Mouse (Mus musculus) skeletal muscle tissue, adult 2 months (tissue): ENCODE data around the gene Nedd4.
"Not testable (repeated sequence)": the region's sequence is repeated elsewhere in the genome, so short reads cannot be mapped to it uniquely, and the experiment has no call there.

Source experiments
- DNase-seq: peaks from one replicate; pipeline ENCODE4 v3.0.0-alpha.2; 2012; ENCODE audit warnings: low read depth, low spot score

Nedd4 gene

DNA sequence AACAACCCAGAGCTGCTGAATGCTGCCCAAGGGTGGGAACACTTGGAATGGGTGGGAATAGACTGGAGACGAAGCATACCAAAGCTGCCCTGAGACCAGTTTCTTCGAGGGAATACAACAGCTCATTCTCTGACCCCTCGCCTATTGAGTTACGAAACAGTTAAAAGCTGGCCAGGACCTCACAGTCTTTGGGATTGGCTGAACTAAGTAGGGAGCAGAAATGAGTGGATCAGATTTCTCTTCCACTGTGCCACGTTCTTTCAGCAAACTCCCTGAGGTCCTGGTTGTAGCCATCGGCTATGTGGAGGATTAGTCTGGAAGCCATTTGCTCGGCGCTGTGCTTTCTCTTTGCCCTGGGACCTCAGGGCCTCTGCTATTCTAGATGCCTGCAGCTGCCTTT, 9.2 kb upstream of the Nedd4 start:
- DNase-seq, result peak; percentile 83

DNA sequence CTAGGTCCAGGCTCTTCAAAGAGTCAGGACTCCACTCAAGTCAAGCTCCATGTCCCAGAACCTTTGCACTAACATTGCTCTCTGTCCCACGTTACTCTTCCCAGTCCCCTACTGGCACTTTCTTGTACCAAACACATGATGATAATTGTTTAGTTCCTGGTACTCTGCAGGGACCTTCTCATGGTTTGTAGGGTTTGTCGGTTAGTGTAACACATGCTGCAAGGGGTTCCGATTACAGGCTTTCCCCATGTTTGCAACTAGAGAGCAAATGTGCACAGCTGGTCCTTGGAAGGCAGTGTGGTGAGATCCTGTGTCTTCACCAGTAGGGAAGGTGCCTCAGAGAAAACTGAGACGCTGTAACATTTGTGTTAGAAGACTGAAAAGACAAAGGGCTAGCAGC, 8.6 kb upstream of the Nedd4 start:
- DNase-seq, result no peak

DNA sequence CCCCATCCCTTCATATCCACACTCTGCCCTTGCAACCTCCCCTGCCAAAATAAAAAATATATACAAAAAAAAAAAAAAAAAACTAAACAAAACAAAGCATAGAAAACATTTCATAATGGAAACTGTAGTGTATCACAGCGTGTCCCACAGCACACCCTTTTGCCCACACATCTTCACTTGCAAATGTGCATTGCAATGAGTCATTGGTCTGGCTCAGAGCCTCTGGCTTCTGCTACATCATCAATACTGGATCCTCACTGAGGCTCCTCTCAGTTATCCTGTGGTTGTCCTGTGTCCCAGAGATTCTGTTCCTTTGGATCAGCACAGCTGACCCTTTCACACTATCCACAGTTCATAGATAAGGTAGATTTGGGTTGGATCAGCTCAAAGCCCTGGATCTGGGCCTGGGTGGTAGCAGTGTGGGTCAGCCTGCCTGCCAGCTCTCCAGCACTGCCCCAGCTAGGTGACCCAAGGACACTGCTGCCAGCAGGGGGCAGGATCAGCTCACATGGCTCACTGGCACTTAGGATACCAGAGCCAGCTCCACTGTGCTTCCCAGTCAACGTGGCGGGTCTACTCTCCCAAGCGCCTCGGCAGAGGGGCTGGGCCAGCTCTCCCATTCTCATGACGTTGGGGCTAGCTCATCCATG, 7.4 kb upstream of the Nedd4 start:
- DNase-seq, result peak; percentile 69

DNA sequence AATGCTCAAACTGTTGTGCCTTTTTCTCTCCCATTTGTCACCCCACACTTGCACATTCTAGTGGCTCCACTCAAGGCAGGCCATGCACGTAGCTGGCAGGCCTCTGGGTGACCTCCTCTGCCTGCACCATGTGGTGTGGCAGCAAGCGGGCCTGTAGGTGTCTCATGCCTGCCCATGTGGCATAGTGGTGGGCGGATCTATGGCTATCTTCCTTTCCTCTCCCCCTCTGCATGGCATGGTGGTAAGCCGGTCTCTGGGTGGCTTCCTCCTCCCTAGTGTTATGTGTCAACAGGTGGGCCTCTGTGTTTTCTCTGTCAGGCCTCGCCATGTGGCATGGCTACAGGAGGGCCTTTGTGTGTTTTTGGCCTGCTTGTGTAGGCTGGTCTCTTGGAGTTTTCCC, 6.5 kb upstream of the Nedd4 start:
- no peak for DNase-seq

DNA sequence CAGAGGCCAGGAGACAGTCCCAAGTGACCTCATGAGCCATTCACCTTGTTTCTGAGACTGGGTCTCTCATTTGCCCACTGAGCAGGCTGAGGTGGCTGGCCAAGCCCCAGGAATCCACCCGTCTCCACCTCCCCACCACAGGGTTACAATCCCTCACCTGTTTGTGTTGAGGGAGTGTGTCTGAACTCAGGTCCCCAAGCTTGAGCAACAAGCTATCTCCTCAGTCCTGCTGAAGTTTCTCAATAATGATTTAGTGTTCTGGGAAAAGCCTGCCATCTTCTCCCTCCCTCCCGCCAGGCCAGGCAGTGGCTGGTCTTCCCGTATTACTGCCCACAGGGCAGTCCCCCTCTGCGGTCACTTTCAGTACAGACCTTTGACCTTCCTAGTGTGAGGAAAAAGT, 5.7 kb upstream of the Nedd4 start:
- DNase-seq, result no peak

DNA sequence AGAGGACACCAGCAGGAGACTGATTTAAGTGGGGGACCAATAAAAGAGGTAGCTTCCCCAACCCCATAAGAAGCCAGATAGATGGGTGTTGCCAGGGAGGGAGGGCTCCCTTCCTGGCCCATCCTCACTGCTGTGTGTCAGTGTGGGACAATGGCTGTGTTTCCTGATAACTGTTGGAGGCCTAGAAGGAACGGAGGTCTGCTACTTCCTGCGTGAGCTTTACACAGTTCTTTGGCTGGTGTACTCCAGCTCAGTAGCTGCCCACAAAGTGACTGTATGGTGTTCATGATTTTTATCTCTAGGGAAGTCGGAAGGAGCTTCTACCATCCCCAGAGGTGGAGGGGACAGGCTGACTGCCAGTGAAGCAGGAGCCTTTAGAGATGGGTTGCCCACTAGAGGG, 5.2 kb upstream of the Nedd4 start:
- DNase-seq, result no peak

DNA sequence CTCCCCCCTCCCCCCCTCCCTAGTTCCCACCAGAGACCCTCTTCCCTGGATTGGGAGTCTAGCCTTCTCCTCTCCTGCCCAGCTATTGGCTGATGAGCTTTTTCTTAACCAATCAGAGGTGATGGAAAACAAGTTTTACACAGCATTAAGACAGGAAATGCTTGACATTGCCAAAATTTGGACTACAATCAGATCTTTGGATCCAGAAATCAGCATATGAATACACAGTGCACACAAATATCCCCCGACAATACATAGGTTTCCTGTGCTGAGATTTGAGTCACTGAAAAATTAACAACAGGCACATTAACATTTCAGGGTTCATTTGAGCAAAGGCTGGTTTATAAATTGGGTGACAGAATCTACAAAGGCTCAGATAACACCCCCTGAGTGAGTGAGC, 4.5 kb upstream of the Nedd4 start:
- DNase-seq, result no peak

DNA sequence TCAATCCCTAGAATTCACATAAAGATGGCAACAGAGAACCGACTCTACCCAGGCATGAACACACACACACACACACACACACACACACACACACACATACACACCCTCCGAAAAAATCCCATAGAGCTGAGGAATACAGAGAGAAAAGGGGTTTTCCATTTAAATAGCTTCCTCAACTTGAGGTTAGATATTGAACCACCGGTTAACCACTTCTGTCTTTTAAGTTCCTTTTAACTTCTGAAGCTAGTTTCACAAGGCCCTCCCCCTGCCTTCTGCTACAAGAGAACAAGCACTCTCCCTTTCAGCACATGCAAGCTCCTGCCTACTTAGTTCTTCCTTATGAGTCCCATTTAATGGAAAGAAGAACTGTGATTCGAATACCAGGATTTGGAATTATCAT, 2.0 kb upstream of the Nedd4 start:
- DNase-seq, result no peak

DNA sequence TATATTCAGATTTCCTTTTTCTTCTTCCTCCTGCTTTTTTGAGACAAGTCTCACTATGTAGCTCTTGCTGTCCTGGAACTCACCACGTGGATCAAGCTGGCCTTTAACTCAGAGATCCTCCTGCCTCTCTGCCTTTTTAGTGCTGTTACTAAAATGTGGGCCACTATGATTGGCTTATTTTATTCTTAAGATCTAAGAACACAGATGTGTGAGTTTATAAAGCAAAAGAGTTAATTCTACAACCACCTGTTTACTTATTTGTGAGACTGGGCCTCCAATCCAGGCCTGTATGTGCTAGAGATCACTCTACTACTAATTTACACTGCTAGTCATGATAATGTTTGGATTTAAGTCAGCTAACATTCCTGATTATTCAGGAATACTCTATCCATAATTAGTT, 1.2 kb upstream of the Nedd4 start:
- no peak for DNase-seq

DNA sequence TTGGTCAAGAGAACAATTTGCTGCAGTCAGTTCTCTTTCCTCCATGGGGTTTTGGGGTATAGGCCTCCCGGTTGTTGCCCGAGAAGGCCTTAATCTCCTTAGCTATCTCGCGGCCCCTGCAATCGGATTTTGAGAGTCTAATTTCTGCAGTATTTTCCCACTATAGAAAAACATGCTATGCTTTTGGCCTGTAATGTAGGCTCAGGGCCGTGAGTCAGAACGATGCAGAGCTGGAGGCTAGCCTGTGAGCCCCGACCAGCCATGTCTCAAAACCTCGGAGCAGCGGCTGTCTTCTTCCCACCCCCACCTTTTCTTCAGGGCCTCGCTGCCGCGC, 618 bp upstream of the Nedd4 start:
- DNase-seq, result no peak

DNA sequence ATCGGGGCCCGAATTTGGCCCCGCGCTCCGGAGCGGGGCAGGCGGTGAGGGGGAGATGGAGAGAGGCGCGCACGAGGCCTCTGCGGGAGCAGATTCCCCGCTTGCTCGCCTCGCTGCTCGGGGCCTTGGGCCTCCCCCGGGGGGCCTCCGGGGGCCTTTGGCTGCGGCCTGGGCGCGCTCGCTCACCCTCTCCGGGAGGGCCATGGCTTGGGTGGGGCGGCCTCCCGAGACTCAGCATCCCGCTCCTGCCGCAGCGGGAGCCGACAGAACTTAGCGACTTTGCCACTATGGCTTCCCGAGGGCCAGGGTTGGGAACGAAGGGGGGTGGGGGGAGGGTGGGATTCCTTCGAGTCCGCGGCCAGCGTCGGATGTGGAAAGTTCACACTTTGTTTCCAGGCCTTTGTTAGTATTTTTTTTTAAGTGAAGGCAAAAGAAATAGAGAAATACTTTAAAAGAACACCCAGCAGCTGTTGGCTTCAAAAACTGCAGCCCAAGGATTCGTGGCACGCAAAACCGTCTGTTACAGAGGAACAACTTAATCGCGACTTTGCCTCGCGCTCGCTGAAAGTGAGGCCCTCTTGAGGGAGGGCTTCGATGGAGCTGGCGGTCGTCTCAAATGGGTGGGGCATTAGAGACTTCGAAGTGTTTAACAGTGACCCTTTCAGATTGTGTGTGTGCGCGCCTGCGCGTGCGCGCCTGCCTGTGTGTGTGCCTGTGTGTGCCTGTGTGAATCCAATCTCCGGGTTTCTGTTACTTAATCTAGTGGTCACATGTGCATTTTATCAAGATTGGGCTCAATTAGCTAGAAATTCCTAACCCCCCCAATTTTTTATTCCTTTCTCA, 766 bp downstream of the Nedd4 start:
- DNase-seq, result peak; percentile 82

DNA sequence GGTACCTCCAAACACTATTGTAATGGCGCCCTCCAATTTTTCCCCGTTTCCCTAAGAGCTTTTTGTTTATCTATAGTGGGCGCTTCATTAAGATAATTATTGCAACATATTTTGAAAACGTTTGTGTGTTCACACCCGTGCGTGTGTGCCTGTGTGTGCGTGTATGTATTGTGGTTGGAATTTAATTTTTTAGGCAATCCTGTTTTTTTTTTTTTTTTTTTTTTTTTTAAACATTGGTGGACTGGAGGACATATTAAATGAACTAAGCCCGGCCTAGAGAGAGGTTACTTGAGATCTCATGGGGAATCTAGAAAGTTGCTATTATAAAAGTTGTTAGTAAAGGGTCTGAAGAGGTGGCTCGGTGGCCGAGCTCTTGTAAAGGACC, 1.4 kb downstream of the Nedd4 start:
- DNase-seq, result no peak

DNA sequence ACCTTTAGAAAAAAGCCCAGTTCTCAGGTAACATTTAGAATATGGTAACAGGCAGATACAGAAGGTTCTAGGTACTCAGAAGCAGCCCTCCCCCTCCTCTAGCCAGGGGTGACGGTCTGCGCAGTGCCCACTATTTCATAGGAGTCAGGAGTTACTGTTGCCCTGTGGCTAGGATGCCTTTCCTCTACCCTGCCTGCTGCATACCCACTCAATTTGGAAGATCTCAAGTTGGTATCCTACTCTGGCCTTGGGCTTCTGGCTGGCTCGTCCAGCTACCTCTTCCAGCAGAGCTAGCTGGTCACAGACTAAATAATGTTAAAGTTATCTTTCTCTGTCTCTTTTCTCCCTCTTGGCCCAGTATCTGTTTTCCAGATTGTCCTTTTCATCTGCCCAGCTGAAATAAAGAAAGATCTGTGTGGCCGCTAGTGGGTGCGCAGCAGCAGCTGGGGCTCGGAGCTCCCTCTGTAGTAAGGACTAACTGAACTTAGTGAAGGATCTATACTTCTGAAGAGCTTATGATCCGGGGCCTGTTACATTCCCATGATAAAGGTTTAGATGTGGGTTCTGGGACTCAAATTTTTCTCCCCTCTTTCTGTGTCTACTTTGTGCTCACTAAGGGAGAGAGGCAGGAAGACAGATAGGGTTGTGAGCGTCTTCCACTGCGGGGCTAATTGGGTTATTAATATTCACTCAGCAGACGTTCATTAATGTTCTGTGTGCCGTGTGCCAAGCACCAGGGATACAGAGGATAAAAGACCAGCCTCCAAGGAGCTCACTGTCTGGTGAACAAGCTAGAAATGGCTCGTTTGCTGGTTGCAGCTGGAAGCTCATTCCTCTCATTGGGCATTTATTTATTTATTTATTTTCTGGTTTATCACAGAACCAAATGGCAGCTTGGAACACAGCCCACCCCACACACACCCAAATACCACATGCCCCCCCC, 2.5 kb downstream of the Nedd4 start:
- no peak for DNase-seq

DNA sequence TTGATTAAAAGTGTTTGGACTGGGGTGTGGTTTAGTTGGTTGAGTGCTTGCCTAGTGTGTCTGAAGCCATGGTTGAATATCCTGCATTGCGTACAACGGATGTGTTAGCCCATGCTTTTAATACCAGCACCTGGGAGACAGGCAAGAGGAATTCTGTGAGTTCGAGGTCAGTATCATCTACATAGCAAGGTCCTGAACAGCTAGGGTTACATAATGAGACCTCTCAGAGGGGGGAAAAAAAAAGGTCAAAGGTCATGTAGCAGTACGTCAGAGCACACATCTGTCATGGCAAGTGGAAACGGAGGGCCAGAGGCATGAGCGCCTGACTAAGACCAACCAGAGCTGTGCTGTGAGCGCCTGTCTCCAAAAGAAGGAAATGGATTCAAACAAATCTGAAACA, 3.4 kb downstream of the Nedd4 start:
- DNase-seq, result no peak

DNA sequence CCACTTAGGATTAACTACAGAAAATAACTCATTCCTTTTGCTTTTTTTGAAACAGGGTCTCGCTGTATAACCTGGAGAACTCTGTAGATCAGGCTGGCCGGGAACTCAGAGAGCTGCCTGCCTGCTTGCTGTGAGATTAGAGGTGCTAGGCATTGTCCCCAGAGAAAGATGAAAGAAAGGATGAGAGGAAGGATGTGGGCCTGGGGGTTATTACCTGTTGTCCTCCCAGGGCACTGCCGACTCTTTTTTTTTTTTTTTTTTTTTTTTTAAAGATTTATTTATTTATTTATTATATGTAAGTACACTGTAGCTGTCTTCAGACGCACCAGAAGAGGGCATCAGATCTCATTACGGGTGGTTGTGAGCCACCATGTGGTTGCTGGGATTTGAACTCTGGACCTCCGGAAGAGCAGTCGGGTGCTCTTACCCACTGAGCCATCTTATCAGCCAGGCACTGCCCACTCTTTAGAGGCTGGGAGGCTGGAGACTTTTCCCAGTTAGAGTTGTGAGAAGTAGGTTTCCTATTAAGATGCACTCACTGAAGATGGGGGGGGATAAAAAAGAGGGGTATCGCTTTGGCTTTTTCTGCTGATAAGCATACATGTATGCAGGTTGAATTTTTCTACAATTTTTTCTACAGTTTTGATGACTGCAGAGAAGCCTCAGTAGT, 4.3 kb downstream of the Nedd4 start:
- not testable (repeated sequence) for DNase-seq

DNA sequence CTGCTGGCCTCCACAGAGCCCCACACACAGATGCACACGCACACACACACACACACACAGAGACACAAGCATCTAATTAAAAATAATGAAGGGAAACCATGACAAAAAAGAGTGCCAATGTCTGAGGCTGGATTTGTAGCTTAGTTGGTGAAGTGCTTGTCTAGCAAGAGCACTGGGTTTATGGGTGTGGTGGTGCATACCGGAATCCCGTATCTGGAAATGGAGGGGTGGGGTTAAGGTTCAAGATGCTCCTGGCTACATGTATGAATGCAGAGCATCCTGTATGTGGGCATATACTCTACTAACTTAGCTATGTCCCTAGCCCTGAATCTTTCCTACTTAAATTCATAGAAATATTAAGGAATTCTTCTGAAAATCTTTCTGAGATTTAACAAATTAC, 5.0 kb downstream of the Nedd4 start:
- no peak for DNase-seq

DNA sequence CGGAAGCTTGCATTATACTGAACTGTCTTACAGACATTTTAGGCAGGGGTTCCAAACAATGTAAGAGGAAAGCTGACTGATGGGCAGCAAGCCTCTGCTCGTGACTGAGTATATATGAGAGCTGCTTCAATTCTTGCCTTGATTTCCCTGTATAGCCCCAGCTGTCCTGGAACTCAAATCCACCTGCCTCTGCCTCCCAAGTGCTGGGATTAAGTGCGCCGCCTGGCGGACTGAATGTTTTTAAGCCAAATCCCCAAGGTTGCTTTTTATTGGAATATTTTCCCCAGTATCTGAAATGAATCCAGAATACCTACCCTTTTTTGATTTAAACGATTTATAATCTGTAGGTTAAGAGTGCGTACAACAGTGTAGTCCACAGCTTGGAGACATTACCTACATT, 7.2 kb downstream of the Nedd4 start:
- no peak for DNase-seq

DNA sequence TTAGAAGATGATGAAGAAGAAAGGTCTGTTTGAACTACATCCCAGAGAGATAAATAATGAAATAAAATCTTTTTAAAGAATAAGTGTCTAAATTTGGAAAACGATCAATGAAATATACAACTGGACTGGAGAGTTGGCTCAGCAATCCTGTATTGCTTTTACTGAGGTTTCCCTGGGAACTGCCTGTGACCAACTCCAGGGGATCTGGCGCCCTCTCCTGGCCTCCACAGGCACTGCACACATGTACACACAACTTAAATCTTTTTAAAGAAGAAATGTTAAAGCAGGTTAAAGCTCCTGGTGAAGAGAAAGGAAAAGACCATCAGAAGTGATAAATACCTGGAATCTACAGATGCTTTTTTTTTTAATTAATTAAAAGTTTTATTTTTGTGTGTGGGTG, 10.2 kb downstream of the Nedd4 start:
- peak; percentile 66 for DNase-seq

DNA sequence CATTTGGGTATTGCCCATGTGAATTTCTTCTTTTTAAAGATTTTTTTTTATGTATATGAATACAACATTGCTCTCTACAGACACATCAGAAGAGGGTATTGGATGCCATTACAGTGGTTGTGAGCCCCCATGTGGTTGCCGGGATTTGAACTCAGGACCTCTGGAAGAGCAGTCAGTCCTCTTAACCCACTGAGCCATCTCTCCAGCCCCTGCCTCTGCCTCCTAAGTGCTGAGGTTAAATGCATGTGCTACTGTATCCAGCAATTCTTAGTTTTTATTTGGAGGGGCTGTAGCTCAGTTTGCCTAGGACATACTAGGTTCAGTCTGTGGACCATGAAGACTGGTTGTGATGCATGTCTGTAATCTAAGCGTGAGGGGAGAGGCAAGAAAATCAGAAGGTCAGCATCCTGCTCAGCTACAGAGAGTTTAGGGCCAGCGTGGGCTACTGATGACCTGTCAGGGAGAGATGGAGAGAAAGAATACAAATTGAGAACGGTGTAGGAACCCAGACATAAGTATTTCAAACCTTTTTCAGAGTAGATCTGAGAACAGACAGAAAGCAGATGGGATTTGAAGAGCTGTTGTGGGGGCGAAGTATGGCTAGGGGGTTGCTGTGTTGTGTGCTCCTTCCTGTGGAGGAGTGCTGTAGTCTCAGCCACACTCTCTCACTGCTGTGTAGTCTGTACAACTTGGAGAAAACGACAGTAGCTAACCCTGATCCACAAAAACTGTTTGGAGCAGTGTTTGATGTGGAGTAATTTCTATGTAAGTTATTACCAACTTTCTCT, 13.0 kb downstream of the Nedd4 start:
- no peak for DNase-seq

DNA sequence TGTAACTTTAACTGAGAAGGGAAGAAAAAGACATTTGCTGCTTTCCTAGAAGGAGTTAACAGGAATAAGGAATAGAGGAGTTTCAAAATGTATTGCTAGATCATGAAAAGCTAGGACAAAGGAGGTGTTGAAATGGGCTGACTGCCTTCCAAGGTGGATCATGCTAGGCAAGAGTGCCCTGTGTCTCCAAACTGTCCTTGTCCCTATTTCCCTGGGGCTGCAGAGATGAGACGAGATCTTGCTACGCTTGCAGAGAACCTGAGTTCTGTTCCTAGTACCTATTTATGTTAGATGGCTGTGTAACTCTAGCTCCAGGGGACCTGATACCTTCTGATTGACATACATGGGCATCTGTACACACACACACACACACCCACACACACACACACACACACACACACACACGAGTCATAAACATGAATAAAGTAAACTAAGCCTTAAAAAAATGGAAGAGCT, 13.6 kb downstream of the Nedd4 start:
- DNase-seq, result peak; percentile 63

DNA sequence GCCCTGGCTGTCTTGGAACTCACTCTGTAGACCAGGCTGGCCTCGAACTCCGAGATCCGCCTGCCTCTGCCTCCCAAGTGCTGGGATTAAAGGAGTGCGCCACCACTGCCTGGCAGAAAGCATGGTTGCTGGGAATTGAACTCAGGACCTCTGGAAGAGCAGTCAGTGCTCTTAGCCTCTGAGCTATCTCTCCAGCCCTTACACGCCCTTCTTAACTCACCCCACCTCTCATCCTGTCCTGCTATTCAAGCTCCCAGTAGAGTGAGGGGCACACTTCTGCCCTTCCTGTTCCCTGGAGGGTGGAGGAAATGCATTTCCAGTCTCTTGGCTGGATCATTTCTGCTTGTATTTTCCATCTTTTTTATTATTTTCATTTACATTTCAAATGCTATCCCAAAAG, 15.5 kb downstream of the Nedd4 start:
- DNase-seq, result no peak
